Mouse (Mus musculus): ENCODE measurements around the gene Supt16.

DNA sequence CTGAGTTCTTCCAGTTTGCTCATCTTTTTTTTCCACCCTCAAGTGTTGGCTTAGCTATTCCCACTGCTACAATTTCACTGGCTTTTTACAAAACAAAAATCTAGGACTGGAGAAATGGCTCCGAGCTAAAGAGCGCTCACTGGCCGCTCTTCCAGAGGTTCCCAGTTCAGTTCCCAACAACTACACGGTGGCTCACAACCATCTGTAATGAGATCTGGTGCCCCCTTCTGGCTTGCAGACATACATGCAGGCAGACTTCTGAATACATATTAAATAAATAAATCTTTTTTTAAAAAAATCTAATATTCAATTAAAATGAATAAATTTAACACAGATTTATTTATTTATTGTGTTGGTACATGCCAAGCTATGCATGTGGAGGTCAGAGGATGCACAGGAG, 50.7 kb downstream of the Supt16 start:
- TF ChIP-seq CTCF (IDR thresholded peaks at IDR 0.05; ENCODE audit: insufficient read depth, low read length) (no peak), POLR2A (IDR thresholded peaks at IDR 0.05; ENCODE audit: borderline replicate concordance, extremely low read depth, low read depth, low read length) (no peak)
